Mouse (Mus musculus) CD4-positive, CD25-positive, alpha-beta regulatory T cell, adult 4 months (primary cell): ENCODE results near the gene Gm4027. TPM values are rescaled to one million over a fixed set of nuclear protein-coding genes. Genes with fewer than 3 reads are reported as not detected.
"Not testable (repeated sequence)": the region's sequence is repeated elsewhere in the genome, so short reads cannot be mapped to it uniquely, and the experiment has no call there.

ENCODE experiments used
- ATAC-seq: one replicate; pipeline ENCODE4 v1.8.0; 2017
- polyA plus RNA-seq, 2 experiments: library from polyadenylated mRNA; unstranded; fragments of 100-300 nt; shearing (Covaris generic); gene quantifications; one replicate each; pipeline ENCODE4 v1.2.1; 2017

Gm4027 gene
- not detected for polyA plus RNA-seq

- ATAC-seq, result not testable (repeated sequence)
These were observed at the start of gene Gm4027 for GRCm38 (mm10) chr12:87618569-87618968. Gm4027 (plus strand) TSS chr12:87618869.

- not testable (repeated sequence) for ATAC-seq
These were observed 17.3 kb upstream of the Gm4027 start for GRCm38 (mm10) chr12:87601388-87601787.

GRCm38 (mm10) chr12:87602388-87602787, 16.3 kb upstream of the Gm4027 start, which contains the start of gene Oog1:
Oog1 (plus strand) TSS chr12:87602688.
- ATAC-seq, result not testable (repeated sequence)

- ATAC-seq, result not testable (repeated sequence)
These were observed 25.9 kb downstream of the Gm4027 start, which contains the start of gene Gm16381 for GRCm38 (mm10) chr12:87644520-87644919. Gm16381 (minus strand) TSS chr12:87644620.

GRCm38 (mm10) chr12:87652916-87653703, 34.4 kb downstream of the Gm4027 start:
- not testable (repeated sequence) for ATAC-seq

Other genes starting within 250 kb of the Gm4027 start
- 10 to 100 TPM; 56.8 to 71.9 TPM for gene Sptlc2, start 230.5 kb upstream of the Gm4027 start, polyA plus RNA-seq
- gene Slirp, start 175.0 kb upstream of the Gm4027 start, polyA plus RNA-seq, result 100 to 1,000 TPM in 1 of 2 experiments, 10 to 100 TPM in 1; 63.8 to 113 TPM
- 10 to 100 TPM; 63.6 to 82.0 TPM for gene Alkbh1, start 174.9 kb upstream of the Gm4027 start, polyA plus RNA-seq
- 100 to 1,000 TPM; 245 TPM for gene Snw1, start 146.6 kb upstream of the Gm4027 start, polyA plus RNA-seq
- gene Gm5788, start 124.1 kb upstream of the Gm4027 start, polyA plus RNA-seq, result not detected
- gene Gm8300, start 104.6 kb upstream of the Gm4027 start, polyA plus RNA-seq, result not detected
- gene Oog1, start 16.2 kb upstream of the Gm4027 start, polyA plus RNA-seq, result not detected
- gene Gm16381, start 25.8 kb downstream of the Gm4027 start, polyA plus RNA-seq, result not detected
- under 1 TPM in 1 of 2 experiments, not detected in 1; 0.34 TPM for gene Gm21319, start 156.9 kb downstream of the Gm4027 start, polyA plus RNA-seq
- gene Gm21936, start 176.6 kb downstream of the Gm4027 start, polyA plus RNA-seq, result not detected
- gene BB287469, start 197.7 kb downstream of the Gm4027 start, polyA plus RNA-seq, result not detected
- gene Gm2001, start 223.5 kb downstream of the Gm4027 start, polyA plus RNA-seq, result not detected